Mouse (Mus musculus) heart, embryonic 13.5 days (tissue): ENCODE data around the gene Uts2r. TPM values are rescaled to one million over a fixed set of nuclear protein-coding genes. Genes with fewer than 3 reads are reported as not detected.
A peak's percentile ranks its signal among the peaks of the same experiment; 100 is the strongest.

Experiments
- ATAC-seq: fragments of 200-750 bp; cut with Nextera tagmentation; 2 replicates; pipeline ENCODE4 v1.8.0; 2017; ENCODE audit warnings: moderate TSS enrichment; ENCODE audit not compliant: insufficient number of reproducible peaks, low FRiP score, low TSS enrichment; ENCODE audit errors: extremely low read depth
- H3K27ac ChIP-seq: fragments of 300-500 bp; sonication (generic); replicated peaks from 2 replicates; pipeline ENCODE4 v1.5.1; 2015; ENCODE audit warnings: moderate library complexity, mild to moderate bottlenecking, inconsistent platforms
- H3K27me3 ChIP-seq: fragments of 300-500 bp; sonication (generic); replicated peaks from 2 replicates; pipeline ENCODE4 v1.6.1; 2015; ENCODE audit warnings: mild to moderate bottlenecking, inconsistent platforms
- H3K36me3 ChIP-seq: fragments of 300-500 bp; sonication (generic); 2 replicates; pipeline ENCODE4 v1.6.1; 2015; ENCODE audit warnings: mild to moderate bottlenecking, inconsistent platforms
- H3K4me1 ChIP-seq: fragments of 300-500 bp; sonication (generic); 2 replicates; pipeline ENCODE4 v1.6.1; 2015; ENCODE audit warnings: inconsistent platforms
- H3K4me2 ChIP-seq: fragments of 300-500 bp; sonication (generic); 2 replicates; pipeline ENCODE4 v1.6.1; 2015; ENCODE audit warnings: inconsistent platforms, mild to moderate bottlenecking, moderate library complexity
- H3K4me3 ChIP-seq: fragments of 300-500 bp; sonication (generic); 2 replicates; pipeline ENCODE4 v1.5.1; 2015; ENCODE audit warnings: moderate library complexity, mild to moderate bottlenecking, inconsistent platforms
- H3K9ac ChIP-seq: fragments of 300-500 bp; sonication (generic); 2 replicates; pipeline ENCODE4 v1.6.1; 2015; ENCODE audit warnings: inconsistent platforms, mild to moderate bottlenecking, moderate library complexity
- H3K9me3 ChIP-seq: fragments of 300-500 bp; sonication (generic); 2 replicates; pipeline ENCODE4 v1.6.1; 2016; ENCODE audit warnings: inconsistent platforms
- WGBS: fragments of 180-500 bp; shearing (Covaris S2); methylation state at CpG from one replicate; pipeline ENCODE4 v1.1.7; 2015; ENCODE audit warnings: mixed read lengths; 5-methylcytosine and 5-hydroxymethylcytosine counted together
- polyA plus RNA-seq: library from polyadenylated mRNA; unstranded; fragments of >200 nt; fragmentation: Nextera tagmentation; extraction: Ambion mirVana; gene quantifications from 2 replicates; pipeline ENCODE4 v1.2.1, GENCODE M21; 2015

Uts2r gene
- polyA plus RNA-seq = not detected in 2 replicates

GRCm38 (mm10) chr11:121159971-121160370, at the start of gene Uts2r:
Uts2r (plus strand) TSS chr11:121160271.
- ATAC-seq = no peak
- Histone ChIP-seq H3K4me3 (no peak within 1 kb of the TSS), H3K36me3 (no peaks in the 10 kb centered on the region), H3K27me3 (peaks cover 54% of the 10 kb centered on the region), H3K27ac (no peak within 1 kb of the TSS), H3K4me1 (peaks cover 10% of the 10 kb centered on the region), H3K4me2 (no peak within 1 kb of the TSS), H3K9ac (no peak within 1 kb of the TSS), H3K9me3 (no peaks in the 10 kb centered on the region)
- WGBS = 77% methylated on average over 5 of the region's 5 CpGs

GRCm38 (mm10) chr11:121111051-121111450, 49.0 kb upstream of the Uts2r start:
- no peak for ATAC-seq
- no peaks in the 10 kb centered on the region for H3K9me3 ChIP-seq
- no peaks in the 10 kb centered on the region for H3K36me3 ChIP-seq
- H3K27ac ChIP-seq = no peak overlapping the region
- peaks cover 32% of the 10 kb centered on the region for H3K27me3 ChIP-seq
- WGBS = 83% methylated on average over 3 of the region's 3 CpGs
- no peak overlapping the region for H3K4me2 ChIP-seq
- H3K4me1 ChIP-seq = peaks cover 33% of the 10 kb centered on the region
- no peak overlapping the region for H3K9ac ChIP-seq
- H3K4me3 ChIP-seq = no peak overlapping the region

GRCm38 (mm10) chr11:121111601-121112000, 48.5 kb upstream of the Uts2r start:
- Histone ChIP-seq H3K9me3 (no peaks in the 10 kb centered on the region), H3K4me3 (no peak overlapping the region), H3K27me3 (peaks cover 35% of the 10 kb centered on the region), H3K4me2 (no peak overlapping the region), H3K36me3 (no peaks in the 10 kb centered on the region), H3K4me1 (peaks cover 33% of the 10 kb centered on the region), H3K27ac (no peak overlapping the region), H3K9ac (no peak overlapping the region)
- no peak for ATAC-seq
- 50% methylated on average over 1 of the region's 1 CpGs for WGBS

- no peak for ATAC-seq
- 72% methylated on average over 5 of the region's 5 CpGs for WGBS
- H3K9ac ChIP-seq = no peak overlapping the region
Measured at GRCm38 (mm10) chr11:121112091-121112775, 47.8 kb upstream of the Uts2r start.

GRCm38 (mm10) chr11:121118106-121118505, 42.0 kb upstream of the Uts2r start:
- Histone ChIP-seq H3K9me3 (no peaks in the 10 kb centered on the region), H3K4me3 (no peak overlapping the region), H3K4me1 (peaks cover 22% of the 10 kb centered on the region), H3K9ac (no peak overlapping the region), H3K27ac (no peak overlapping the region), H3K36me3 (no peaks in the 10 kb centered on the region), H3K27me3 (peaks cover 20% of the 10 kb centered on the region), H3K4me2 (no peak overlapping the region)
- WGBS = 89% methylated on average over 18 of the region's 18 CpGs
- ATAC-seq = no peak

More at GRCm38 (mm10) chr11:121112091-121112775, 47.8 kb upstream of the Uts2r start:
- peaks cover 33% of the 10 kb centered on the region for H3K4me1 ChIP-seq
- no peaks in the 10 kb centered on the region for H3K36me3 ChIP-seq
- H3K4me2 ChIP-seq = no peak overlapping the region
- no peak overlapping the region for H3K27ac ChIP-seq
- H3K27me3 ChIP-seq = peaks cover 39% of the 10 kb centered on the region
- H3K4me3 ChIP-seq = no peak overlapping the region
- H3K9me3 ChIP-seq = no peaks in the 10 kb centered on the region

GRCm38 (mm10) chr11:121118577-121118976, 41.5 kb upstream of the Uts2r start, which contains the start of gene Tex19.2:
Tex19.2 (minus strand) TSS chr11:121118677.
- ATAC-seq = no peak
- peaks cover 22% of the 10 kb centered on the region for H3K4me1 ChIP-seq
- no peak within 1 kb of the TSS for H3K9ac ChIP-seq
- no peaks in the 10 kb centered on the region for H3K36me3 ChIP-seq
- H3K4me2 ChIP-seq = no peak within 1 kb of the TSS
- H3K9me3 ChIP-seq = no peaks in the 10 kb centered on the region
- no peak within 1 kb of the TSS for H3K27ac ChIP-seq
- no peak within 1 kb of the TSS for H3K4me3 ChIP-seq
- 82% methylated on average over 3 of the region's 3 CpGs for WGBS
- peaks cover 16% of the 10 kb centered on the region for H3K27me3 ChIP-seq

- no peak overlapping the region for H3K9ac ChIP-seq
- peaks cover 27% of the 10 kb centered on the region for H3K4me1 ChIP-seq
- no peak overlapping the region for H3K4me3 ChIP-seq
- no peak overlapping the region for H3K4me2 ChIP-seq
- no peak for ATAC-seq
- no peaks in the 10 kb centered on the region for H3K9me3 ChIP-seq
- no peaks in the 10 kb centered on the region for H3K36me3 ChIP-seq
- H3K27me3 ChIP-seq = peaks cover 6% of the 10 kb centered on the region; the same call in 1 of the 2 replicates
- WGBS = 45% methylated on average over 3 of the region's 3 CpGs
- peak overlapping the region; percentile 86 for H3K27ac ChIP-seq
Measured at GRCm38 (mm10) chr11:121121151-121121550, 38.9 kb upstream of the Uts2r start.

- 0 out of 2 replicates have a peak overlapping the region, but pooled peaks have one; percentile 28 for H3K9ac ChIP-seq
Measured at GRCm38 (mm10) chr11:121122024-121122670, 37.9 kb upstream of the Uts2r start.

GRCm38 (mm10) chr11:121123438-121123837, 36.6 kb upstream of the Uts2r start:
- Histone ChIP-seq H3K9ac (no peak overlapping the region), H3K9me3 (no peaks in the 10 kb centered on the region), H3K27ac (no peak overlapping the region), H3K4me1 (peaks cover 28% of the 10 kb centered on the region), H3K36me3 (no peaks in the 10 kb centered on the region), H3K4me2 (no peak overlapping the region), H3K4me3 (no peak overlapping the region), H3K27me3 (no peaks in the 10 kb centered on the region; the same call in 1 of the 2 replicates)
- ATAC-seq = no peak
- WGBS = 79% methylated on average over 4 of the region's 4 CpGs

More at GRCm38 (mm10) chr11:121122024-121122670, 37.9 kb upstream of the Uts2r start:
- H3K4me2 ChIP-seq = no peak overlapping the region
- H3K4me3 ChIP-seq = no peak overlapping the region
- H3K4me1 ChIP-seq = peaks cover 28% of the 10 kb centered on the region
- ATAC-seq = no peak
- no peaks in the 10 kb centered on the region for H3K9me3 ChIP-seq
- no peaks in the 10 kb centered on the region for H3K36me3 ChIP-seq
- H3K27me3 ChIP-seq = no peaks in the 10 kb centered on the region
- peak overlapping the region; percentile 86 for H3K27ac ChIP-seq
- WGBS = 5% methylated on average over 2 of the region's 2 CpGs

- Histone ChIP-seq H3K4me3 (no peak overlapping the region), H3K36me3 (no peaks in the 10 kb centered on the region), H3K4me2 (no peak overlapping the region), H3K9me3 (no peaks in the 10 kb centered on the region), H3K4me1 (peaks cover 27% of the 10 kb centered on the region), H3K27me3 (no peaks in the 10 kb centered on the region; the same call in none of the 2 replicates), H3K9ac (no peak overlapping the region), H3K27ac (peak overlapping the region; percentile 8; the same call in 1 of the 2 replicates)
- ATAC-seq = no peak
- WGBS = 51% methylated on average over 3 of the region's 3 CpGs
Measured at GRCm38 (mm10) chr11:121125522-121126172, 34.4 kb upstream of the Uts2r start.

GRCm38 (mm10) chr11:121126395-121126794, 33.7 kb upstream of the Uts2r start:
- 74% methylated on average over 1 of the region's 1 CpGs for WGBS
- Histone ChIP-seq H3K9me3 (no peaks in the 10 kb centered on the region), H3K36me3 (no peaks in the 10 kb centered on the region), H3K4me3 (no peak overlapping the region), H3K27ac (peak overlapping the region; percentile 8; the same call in 1 of the 2 replicates), H3K27me3 (no peaks in the 10 kb centered on the region; the same call in none of the 2 replicates), H3K4me1 (peaks cover 20% of the 10 kb centered on the region), H3K9ac (no peak overlapping the region), H3K4me2 (no peak overlapping the region)
- no peak for ATAC-seq
